Mouse (Mus musculus): ENCODE measurements at regions not wholly inside any gene's neighbourhood (a gene's known extent, or its start where the extent isn't known, plus 50 kb on each side); places are given as distances from the start of the nearest gene placed in this dataset.

DNA sequence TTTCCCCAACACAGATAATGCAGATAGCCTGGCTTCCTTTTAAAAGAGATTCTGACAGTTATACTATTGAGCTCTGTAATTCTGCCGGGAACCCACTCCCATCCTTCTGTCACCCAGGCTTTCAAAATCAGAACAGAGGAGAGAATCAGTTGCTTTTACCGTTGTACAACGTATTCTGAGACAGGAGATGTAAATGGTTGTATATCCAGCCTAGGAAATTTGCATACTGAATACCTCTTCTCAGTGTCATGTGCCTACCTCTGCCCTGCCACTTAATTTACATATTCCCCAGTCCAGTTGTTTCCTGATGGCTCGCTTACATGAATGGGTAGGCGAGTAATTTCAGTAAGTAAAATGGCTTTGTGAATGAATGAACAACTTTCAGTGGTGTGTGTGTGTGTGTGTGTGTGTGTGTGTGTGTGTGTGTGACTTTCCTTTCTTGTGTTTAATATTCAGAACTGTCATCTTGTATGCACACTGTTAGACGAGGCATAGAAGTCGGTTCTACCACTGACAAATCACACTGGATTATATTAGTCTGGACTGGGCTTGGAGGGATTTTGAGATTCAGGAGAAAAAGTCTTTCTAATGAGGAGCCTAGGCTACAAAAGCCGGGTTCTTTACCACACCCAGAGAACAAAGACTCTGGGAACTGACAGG lies 282.2 kb upstream of the Cdh6 start:
- no peak for DNase-seq

DNA sequence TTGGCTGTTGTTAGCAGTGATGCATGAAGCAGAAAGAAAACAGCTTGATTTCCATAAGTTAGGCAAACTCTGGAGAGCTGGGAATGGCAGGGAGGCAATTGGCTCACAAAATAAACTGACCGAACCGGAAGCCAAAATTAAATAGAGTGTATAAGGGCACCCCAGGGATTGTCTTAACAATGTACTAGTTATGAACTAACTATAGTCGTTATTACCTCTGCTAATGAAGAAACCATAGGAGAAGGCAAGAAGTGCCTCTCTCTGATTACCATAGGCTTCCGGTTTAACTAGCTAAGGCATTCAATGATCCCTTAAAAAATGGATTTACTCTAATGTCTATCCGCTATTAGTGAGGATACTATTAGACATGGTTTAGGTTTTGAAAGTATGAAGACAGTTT lies 276.9 kb upstream of the Cdh6 start:
- DNase-seq = no peak

GRCm38 (mm10) chr15:13434608-13435007 lies 261.1 kb upstream of the Cdh6 start:
- no peak for DNase-seq

GRCm38 (mm10) chr15:13432971-13433370 lies 259.5 kb upstream of the Cdh6 start:
- no peak for DNase-seq

DNA sequence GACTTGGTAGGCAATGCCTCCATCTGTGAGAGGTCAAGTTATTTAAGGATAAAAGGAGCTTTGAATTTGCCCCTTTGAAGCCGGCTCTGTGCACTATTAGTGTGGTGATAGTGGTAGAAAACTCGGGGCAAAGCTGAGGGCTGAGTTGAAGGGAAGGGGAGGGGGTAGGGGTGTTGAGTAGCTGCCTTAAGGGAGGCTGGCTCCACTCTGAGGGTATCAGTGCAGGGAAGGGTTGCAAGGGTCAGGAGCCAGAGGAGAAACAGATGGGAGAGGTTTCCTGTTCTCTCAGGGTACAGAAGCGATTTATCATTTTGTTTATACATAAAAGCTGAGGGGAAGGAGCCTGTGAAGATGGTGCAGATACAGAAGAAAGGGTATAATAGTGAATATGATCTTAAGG lies 246.1 kb upstream of the Cdh6 start:
- no peak for DNase-seq

DNA sequence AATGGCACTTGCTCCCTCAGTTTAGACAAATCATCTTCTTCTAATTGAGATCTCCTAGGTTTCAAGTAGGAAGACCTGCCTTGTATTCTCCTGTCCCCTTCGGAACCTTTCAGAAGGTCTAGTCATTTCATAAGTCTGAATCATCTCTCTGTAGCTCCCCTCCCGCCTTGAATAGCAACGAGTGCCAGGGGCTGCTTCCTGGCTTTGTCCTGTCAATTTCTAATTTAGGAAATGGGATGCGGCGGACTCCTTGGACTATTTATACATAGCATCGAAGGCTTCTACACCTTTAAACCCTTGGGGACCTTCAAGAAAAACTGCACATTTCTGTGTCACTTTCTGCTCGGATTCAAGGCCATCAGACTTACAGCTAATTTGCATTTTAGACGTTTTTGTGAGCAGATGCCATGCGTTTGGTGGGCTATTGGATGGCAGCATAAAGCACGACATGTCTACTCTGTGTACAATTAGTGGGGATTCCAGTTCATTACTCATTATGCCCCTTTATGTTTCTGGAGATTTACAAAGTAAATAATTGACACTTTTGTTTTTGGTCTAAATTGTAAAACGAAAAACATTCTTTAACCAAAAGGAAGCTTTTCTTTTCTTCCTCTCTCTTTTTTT lies 236.7 kb upstream of the Cdh6 start:
- DNase-seq = peak; percentile 19 to 47

DNA sequence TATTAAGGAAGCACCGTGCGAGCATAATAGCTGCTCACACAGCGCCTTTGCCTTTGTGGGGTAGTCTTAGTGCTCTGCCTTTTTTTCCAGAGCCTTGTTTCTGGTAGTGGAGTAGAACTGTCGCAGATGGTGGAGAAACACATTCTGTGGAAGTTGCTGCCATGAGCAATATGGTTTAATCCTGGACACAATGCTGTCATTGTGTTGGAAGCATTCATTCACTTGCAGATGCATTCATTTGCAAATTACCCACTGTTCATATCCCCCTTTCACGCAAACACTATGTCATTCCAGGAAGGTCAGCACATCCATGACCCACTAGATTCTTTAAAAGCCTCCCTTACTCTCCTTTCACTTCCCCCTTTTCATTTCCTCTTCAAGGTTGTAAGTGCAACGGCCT lies 219.7 kb upstream of the Cdh6 start:
- DNase-seq = no peak

- no peak for DNase-seq
These were observed 217.9 kb upstream of the Cdh6 start for GRCm38 (mm10) chr15:13391331-13391730.

- no peak for DNase-seq
These were observed 211.3 kb upstream of the Cdh6 start for GRCm38 (mm10) chr15:13384815-13385214.

GRCm38 (mm10) chr15:13375590-13375989 lies 202.1 kb upstream of the Cdh6 start:
- DNase-seq = no peak

GRCm38 (mm10) chr15:13368799-13369198 lies 195.3 kb upstream of the Cdh6 start:
- no peak for DNase-seq

- no peak for DNase-seq
These were observed 193.9 kb upstream of the Cdh6 start for GRCm38 (mm10) chr15:13367291-13367954.

DNA sequence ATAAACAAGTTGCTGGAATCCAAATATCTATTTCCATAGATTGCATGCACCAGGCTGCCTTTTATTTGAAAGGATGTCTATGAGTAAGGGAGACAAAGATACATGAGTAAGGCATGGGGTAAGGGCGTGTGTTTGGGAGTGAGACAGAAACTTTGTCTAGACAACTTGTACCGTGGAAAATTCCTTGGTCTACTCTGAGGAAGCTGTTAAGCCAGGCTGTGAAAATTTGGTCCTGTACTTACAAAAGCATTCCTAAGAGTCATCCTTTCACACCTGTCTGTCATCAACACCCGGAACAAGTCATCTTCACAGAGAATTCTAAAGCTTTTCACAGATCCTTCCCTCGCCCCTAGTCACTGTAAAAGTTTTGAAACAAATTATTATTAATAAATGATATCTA lies 193.1 kb upstream of the Cdh6 start:
- no peak for DNase-seq

GRCm38 (mm10) chr15:13360741-13361140 lies 187.3 kb upstream of the Cdh6 start:
- DNase-seq = no peak

- no peak for DNase-seq
These were observed 185.6 kb upstream of the Cdh6 start for GRCm38 (mm10) chr15:13359026-13359425.

GRCm38 (mm10) chr15:13350321-13350720 lies 176.8 kb upstream of the Cdh6 start:
- no peak for DNase-seq

- DNase-seq = no peak
These were observed 162.9 kb upstream of the Cdh6 start for GRCm38 (mm10) chr15:13336392-13336791.

DNA sequence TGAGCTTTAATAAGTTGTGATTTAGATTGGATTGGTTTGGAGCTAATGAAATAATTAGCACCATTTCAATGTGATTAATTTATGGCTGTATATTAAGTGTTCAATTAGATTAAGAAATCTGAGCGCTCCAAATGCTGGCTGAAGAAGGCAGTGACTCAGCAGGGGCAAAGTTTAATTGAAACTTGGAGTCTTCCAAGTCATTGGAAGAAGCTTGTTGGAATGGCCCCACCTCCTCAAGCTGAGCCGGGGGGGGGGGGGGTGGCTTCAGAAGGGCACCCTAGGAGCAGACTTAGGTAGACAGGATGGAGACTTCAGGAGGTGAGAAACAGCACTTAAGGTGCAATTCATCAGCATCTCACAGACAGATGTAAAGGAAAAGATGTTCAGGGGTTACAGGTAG lies 151.0 kb upstream of the Cdh6 start:
- no peak for DNase-seq

DNA sequence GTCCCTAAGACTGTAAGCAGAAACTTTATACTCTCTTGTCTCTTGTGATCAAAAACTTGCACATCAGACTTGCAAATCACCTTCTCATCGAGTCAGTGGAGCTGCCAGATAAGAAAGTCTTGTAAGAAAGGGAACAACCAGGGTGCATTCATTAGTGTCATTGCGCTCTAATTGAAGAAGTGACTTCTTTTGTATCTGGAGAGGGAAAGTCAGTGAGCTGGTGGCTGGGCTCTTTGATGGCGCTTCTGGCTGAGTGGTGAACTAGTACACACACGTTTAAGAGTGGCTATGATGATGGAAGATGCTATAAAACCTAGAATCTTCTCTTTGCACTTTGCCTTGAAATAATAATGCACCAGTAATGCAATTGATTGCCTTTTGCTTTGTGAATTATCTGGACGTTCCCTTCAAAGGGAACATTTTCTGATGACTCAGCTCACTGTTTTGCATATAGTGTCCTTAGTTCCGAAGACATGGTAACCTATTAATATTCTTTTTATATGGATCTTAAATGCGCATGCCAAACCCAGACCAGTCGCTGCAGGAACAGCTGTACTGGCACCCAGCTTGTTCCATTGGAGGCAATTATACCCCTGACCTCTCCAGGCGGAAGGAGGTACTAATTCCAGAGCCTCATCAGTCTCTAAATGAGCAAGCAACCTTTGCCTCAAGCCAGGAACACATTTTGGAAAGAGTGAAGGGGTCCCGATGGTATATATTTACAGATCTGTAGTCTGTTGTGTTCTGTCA lies 147.3 kb upstream of the Cdh6 start:
- no peak for DNase-seq

DNA sequence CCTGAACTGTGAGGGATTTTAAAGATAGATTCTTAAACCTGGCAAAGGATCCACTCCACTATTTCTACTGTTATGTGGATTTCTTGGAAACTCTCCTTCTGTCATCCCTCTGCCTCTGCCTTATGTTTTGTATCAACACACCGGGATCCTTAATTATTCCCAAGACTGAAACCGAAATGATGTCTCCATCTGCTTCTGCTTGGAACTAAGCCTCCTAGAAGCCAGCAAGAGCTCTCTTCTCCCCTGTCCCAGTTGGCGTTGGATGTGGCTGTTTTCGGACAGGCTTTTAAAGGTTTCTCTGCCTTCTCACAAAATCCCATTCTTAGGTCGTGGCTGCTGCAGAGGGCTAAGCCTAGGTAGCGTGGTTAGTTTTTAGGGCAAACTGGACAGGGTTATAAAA lies 131.1 kb upstream of the Cdh6 start:
- peak; percentile 51 to 59 for DNase-seq

DNA sequence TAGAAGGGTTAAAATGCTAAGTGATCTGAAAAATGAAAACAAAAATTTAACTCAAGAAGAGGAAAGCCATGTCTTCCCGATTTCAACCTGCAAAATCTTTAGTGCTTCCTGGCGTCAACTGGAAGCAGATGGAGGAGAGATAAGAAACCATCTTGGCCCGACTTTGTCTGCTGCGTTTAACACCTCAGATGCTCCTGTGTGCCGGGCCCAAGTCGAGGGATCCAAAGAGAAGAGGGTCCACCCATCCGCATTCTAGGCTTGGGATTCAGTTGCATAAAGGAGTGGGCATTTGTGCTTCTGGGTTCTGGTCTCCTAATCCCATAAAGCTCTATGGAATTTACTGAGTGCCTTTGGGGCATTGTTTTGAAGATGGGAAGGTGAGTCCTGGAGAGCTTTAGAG lies 130.0 kb upstream of the Cdh6 start:
- DNase-seq = peak; percentile 15 to 31

DNA sequence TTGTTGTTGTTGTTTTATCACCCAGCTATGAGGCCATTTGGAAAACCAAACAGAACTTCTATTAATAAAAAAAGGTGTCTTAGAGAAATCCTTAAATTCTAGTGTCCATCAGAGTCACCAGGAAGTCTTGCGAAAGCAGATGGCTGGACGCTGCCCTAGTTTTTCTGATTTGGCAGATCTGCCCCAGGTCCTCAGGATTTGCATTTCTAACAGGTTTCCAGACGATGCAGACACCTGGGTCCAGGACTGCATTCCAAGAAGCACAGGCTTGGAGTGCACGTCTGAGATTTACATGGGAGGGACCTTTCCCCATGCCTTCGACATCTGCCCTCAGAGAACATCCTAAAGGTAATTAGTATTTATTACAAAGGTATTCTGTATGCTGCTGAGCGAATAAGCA lies 129.2 kb upstream of the Cdh6 start:
- DNase-seq = peak; percentile 76 to 82

GRCm38 (mm10) chr15:13296967-13297366 lies 123.5 kb upstream of the Cdh6 start:
- peak in 1 of 2 experiments; percentile 22 for DNase-seq

- DNase-seq = no peak
These were observed 115.6 kb upstream of the Cdh6 start for GRCm38 (mm10) chr15:13289064-13289463.

Measured in cerebellum, postnatal 25 days (tissue).